Mouse (Mus musculus) MEL (cell line): ENCODE measurements around the gene Nxnl1. TPM values are rescaled to one million over a fixed set of nuclear protein-coding genes. Genes with fewer than 3 reads are reported as not detected.

Source experiments
- DNase-seq: peaks from one replicate; pipeline ENCODE4 v3.0.0; 2011; ENCODE audit warnings: low read depth, low spot score
- H3K27ac ChIP-seq: 2 replicates; pipeline ENCODE4 v1.5.1; 2012; ENCODE audit warnings: low read depth, mild to moderate bottlenecking, control low read depth, low read length, moderate library complexity; ENCODE audit not compliant: control insufficient read depth
- H3K27me3 ChIP-seq, 2 experiments: fragments of 150-350 bp in 1 of 2; sonication (generic) in 1 of 2; 2 replicates each; pipeline ENCODE4 v1.6.1; 2012; ENCODE audit warnings: low read length in 2 of 2, mild to moderate bottlenecking in 2 of 2, improper control_type of control experiment in 1 of 2, moderate library complexity in 1 of 2; ENCODE audit not compliant: insufficient read depth in 2 of 2, control insufficient read depth in 1 of 2
- H3K36me3 ChIP-seq, 2 experiments: 2 replicates each; pipeline ENCODE4 v1.6.1; 2012 to 2014; ENCODE audit warnings: low read length in 2 of 2, improper control_type of control experiment in 1 of 2, inconsistent platforms in 1 of 2, mild to moderate bottlenecking in 1 of 2; ENCODE audit not compliant: insufficient read depth in 2 of 2, control insufficient read depth in 1 of 2
- H3K4me1 ChIP-seq, 2 experiments: fragments of 150-350 bp in 1 of 2; sonication (generic) in 1 of 2; 2 replicates each; pipeline ENCODE4 v1.6.1; 2012; ENCODE audit warnings: low read length in 2 of 2, improper control_type of control experiment in 1 of 2, mild to moderate bottlenecking in 1 of 2; ENCODE audit not compliant: insufficient read depth in 2 of 2, control insufficient read depth in 1 of 2
- H3K4me3 ChIP-seq, 2 experiments: fragments of 150-350 bp in 1 of 2; sonication (generic) in 1 of 2; 2 replicates each; pipeline ENCODE4 v1.5.1; 2012; ENCODE audit warnings: low read depth in 2 of 2, low read length in 2 of 2, mild to moderate bottlenecking in 2 of 2, moderate library complexity in 2 of 2, control low read depth in 1 of 2, improper control_type of control experiment in 1 of 2; ENCODE audit not compliant: control insufficient read depth in 1 of 2, insufficient read depth in 1 of 2
- H3K79me2 ChIP-seq: 2 replicates; pipeline ENCODE4 v1.6.1; 2012; ENCODE audit warnings: mild to moderate bottlenecking, low read length, moderate library complexity; ENCODE audit not compliant: control insufficient read depth, poor library complexity, insufficient read depth
- H3K9ac ChIP-seq: 2 replicates; pipeline ENCODE4 v1.6.1; 2012; ENCODE audit warnings: low read depth, mild to moderate bottlenecking, control low read depth, low read length, moderate library complexity; ENCODE audit not compliant: control insufficient read depth, poor library complexity, severe bottlenecking
- H3K9me3 ChIP-seq: fragments of 150-350 bp; sonication (generic); replicated peaks from 2 replicates; pipeline ENCODE4 v1.6.1; 2012; ENCODE audit warnings: mild to moderate bottlenecking, low read length, improper control_type of control experiment, moderate library complexity; ENCODE audit not compliant: insufficient read depth
- BHLHE40 ChIP-seq: IDR thresholded peaks from 2 replicates; pipeline ENCODE4 v1.6.1; 2012; ENCODE audit warnings: low read depth, mild to moderate bottlenecking, inconsistent platforms, low read length, improper control_type of control experiment, borderline replicate concordance
- CHD2 ChIP-seq: IDR thresholded peaks from 2 replicates; pipeline ENCODE4 v1.6.1; 2011; ENCODE audit warnings: low read length, improper control_type of control experiment
- EP300 ChIP-seq, 2 experiments: IDR thresholded peaks; 2 replicates each; pipeline ENCODE4 v1.6.1; 2011; ENCODE audit warnings: improper control_type of control experiment in 2 of 2, low read length in 2 of 2, low read depth in 1 of 2, mild to moderate bottlenecking in 1 of 2
- ETS1 ChIP-seq: IDR thresholded peaks from 2 replicates; pipeline ENCODE4 v1.6.1; 2012; ENCODE audit warnings: low read depth, mild to moderate bottlenecking, inconsistent platforms, low read length, improper control_type of control experiment, moderate library complexity
- GABPA ChIP-seq: IDR thresholded peaks from 2 replicates; pipeline ENCODE4 v1.6.1; 2012; ENCODE audit warnings: low read depth, mild to moderate bottlenecking, inconsistent platforms, low read length, improper control_type of control experiment, moderate library complexity
- GATA1 ChIP-seq: IDR thresholded peaks from 2 replicates; pipeline ENCODE4 v1.6.1; 2011; ENCODE audit warnings: low read depth, low read length, improper control_type of control experiment
- HCFC1 ChIP-seq: IDR thresholded peaks from 2 replicates; pipeline ENCODE4 v1.6.1; 2012; ENCODE audit warnings: low read depth, mild to moderate bottlenecking, inconsistent platforms, low read length, improper control_type of control experiment, moderate library complexity
- MEF2A ChIP-seq: IDR thresholded peaks from 2 replicates; pipeline ENCODE4 v1.6.1; 2014; ENCODE audit warnings: low read depth, mild to moderate bottlenecking, inconsistent platforms, low read length, improper control_type of control experiment; ENCODE audit not compliant: poor library complexity, insufficient replicate concordance, severe bottlenecking; ENCODE audit errors: extremely low read depth
- MYB ChIP-seq: IDR thresholded peaks from 2 replicates; pipeline ENCODE4 v1.6.1; 2011; ENCODE audit warnings: mild to moderate bottlenecking, low read depth, low read length, improper control_type of control experiment
- MYC ChIP-seq: IDR thresholded peaks from 2 replicates; pipeline ENCODE4 v1.6.1; 2011; ENCODE audit warnings: low read depth, mild to moderate bottlenecking, low read length, improper control_type of control experiment, moderate library complexity
- NRF1 ChIP-seq: IDR thresholded peaks from 2 replicates; pipeline ENCODE4 v1.6.1; 2014; ENCODE audit warnings: low read depth, mild to moderate bottlenecking, inconsistent platforms, low read length, improper control_type of control experiment, moderate library complexity; ENCODE audit not compliant: poor library complexity, insufficient read depth, severe bottlenecking
- POLR2AphosphoS2 ChIP-seq: IDR thresholded peaks from 2 replicates; pipeline ENCODE4 v1.6.1; 2011; ENCODE audit warnings: low read length, improper control_type of control experiment
- SIN3A ChIP-seq: IDR thresholded peaks from 2 replicates; pipeline ENCODE4 v1.6.1; 2012; ENCODE audit warnings: low read length, improper control_type of control experiment, inconsistent platforms
- TBP ChIP-seq: IDR thresholded peaks from 2 replicates; pipeline ENCODE4 v1.8.0; 2011; ENCODE audit warnings: low read depth, low read length, improper control_type of control experiment
- USF1 ChIP-seq: IDR thresholded peaks from 2 replicates; pipeline ENCODE4 v1.6.1; 2014; ENCODE audit warnings: low read depth, mild to moderate bottlenecking, inconsistent platforms, low read length, improper control_type of control experiment, moderate library complexity
- USF2 ChIP-seq, 2 experiments: IDR thresholded peaks; 2 replicates each; pipeline ENCODE4 v1.6.1; 2011 to 2012; ENCODE audit warnings: improper control_type of control experiment in 2 of 2, low read length in 2 of 2, borderline replicate concordance in 1 of 2, inconsistent platforms in 1 of 2, low read depth in 1 of 2, mild to moderate bottlenecking in 1 of 2; ENCODE audit not compliant: insufficient read depth in 1 of 2
- ZNF384 ChIP-seq: IDR thresholded peaks from 2 replicates; pipeline ENCODE4 v1.6.1; 2012; ENCODE audit warnings: low read depth, mild to moderate bottlenecking, inconsistent platforms, low read length, improper control_type of control experiment
- polyA plus RNA-seq, 2 experiments: library from polyadenylated mRNA; stranded (reverse) in 1 of 2; unstranded in 1 of 2; fragments of >175 nt in 1 of 2; fragments of >200 nt in 1 of 2; gene quantifications; 2 replicates each; pipeline versions ENCODE4 v1.2.1 to v1.2.4; 2012; ENCODE audit warnings: low replicate concordance in 2 of 2, low read depth in 1 of 2; ENCODE audit not compliant: insufficient read length in 2 of 2, insufficient read depth in 1 of 2, missing spikeins in 1 of 2
- total RNA-seq: library from RNA; depleted of rRNA; stranded (reverse); fragments of 300-350 nt; gene quantifications from 2 replicates; pipeline ENCODE4 v1.2.3, GENCODE M21; 2012

Nxnl1 gene
- total and polyA plus RNA-seq, 3 experiments, result 0.04 to 1.2 TPM; not detected in 1

DNA sequence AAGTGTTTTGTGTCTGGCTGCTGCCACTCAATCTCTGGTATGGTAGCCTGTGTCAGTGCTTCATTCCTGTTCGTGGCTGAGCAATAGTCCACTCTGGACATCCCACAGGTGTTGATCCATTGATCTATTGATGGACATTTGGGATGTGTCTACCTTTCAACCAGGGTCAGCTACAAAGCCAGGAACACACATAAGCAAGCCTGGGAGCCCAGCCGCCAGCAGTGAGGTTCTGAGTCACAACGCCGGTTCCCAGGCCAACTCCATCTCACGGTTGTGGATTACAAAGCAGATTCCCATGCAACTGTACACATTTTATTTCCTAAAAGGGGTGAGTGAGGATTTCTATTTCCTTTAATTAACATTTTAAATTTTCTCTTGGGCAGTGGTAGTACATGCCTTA lies 5.6 kb downstream of the Nxnl1 start:
- H3K79me2 ChIP-seq, result no peaks in the 10 kb centered on the region
- no peaks in the 10 kb centered on the region for H3K27me3 ChIP-seq
- H3K27ac ChIP-seq, result no peak overlapping the region

DNA sequence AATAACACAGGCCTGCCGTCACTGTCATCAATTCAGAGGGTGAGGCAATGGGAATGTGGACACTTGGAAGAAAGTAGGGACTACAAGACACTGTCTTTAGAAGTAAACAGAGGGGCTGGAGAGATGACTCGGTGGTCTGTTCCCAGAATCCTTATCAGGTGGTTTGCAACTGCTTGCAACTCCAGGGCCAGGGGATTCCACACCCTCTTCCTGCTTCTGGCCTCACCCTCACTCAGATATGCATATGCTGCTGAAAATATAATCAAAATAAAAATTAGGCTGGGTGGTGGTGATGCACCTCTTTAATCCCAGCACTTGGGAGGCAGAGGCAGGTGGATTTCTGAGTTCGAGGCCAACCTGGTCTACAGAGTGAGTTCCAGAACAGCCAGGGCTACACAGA lies 6.3 kb downstream of the Nxnl1 start:
- peaks cover 0 to 8% of the 10 kb centered on the region in 2 experiments; a peak in 2 of 4 replicates for H3K36me3 ChIP-seq
- H3K4me3 ChIP-seq, result no peak overlapping the region; a peak in 1 of 4 replicates
- H3K9ac ChIP-seq, result no peak overlapping the region
- H3K4me1 ChIP-seq, result peaks cover 4 to 15% of the 10 kb centered on the region in 2 experiments; a peak in 3 of 4 replicates
- H3K27me3 ChIP-seq, result no peaks in the 10 kb centered on the region
- TF ChIP-seq USF1, result no peak
- no peak for TF ChIP-seq EP300 (IDR thresholded peaks at IDR 0.05; ENCODE audit: low read depth in 1 of 2, low read length in 2 of 2)
- no peak for TF ChIP-seq NRF1
- TF ChIP-seq BHLHE40, result no peak
- no peak for TF ChIP-seq HCFC1
- no peak for TF ChIP-seq ETS1
- H3K27ac ChIP-seq, result no peak overlapping the region
- DNase-seq, result peak; percentile 34
- no peaks in the 10 kb centered on the region for H3K79me2 ChIP-seq
- no peaks in the 10 kb centered on the region for H3K9me3 ChIP-seq

More for the DNA sequence above, 5.6 kb downstream of the Nxnl1 start:
- Histone ChIP-seq H3K9me3 (no peaks in the 10 kb centered on the region), H3K36me3 (peaks cover 0 to 7% of the 10 kb centered on the region in 2 experiments; a peak in 2 of 4 replicates), H3K4me3 (no peak overlapping the region), H3K9ac (no peak overlapping the region), H3K4me1 (peaks cover 4 to 11% of the 10 kb centered on the region in 2 experiments; a peak in 3 of 4 replicates)
- TF ChIP-seq USF1 (no peak), USF2 (IDR thresholded peaks at IDR 0.05; ENCODE audit: borderline replicate concordance in 1 of 2, insufficient read depth in 1 of 2, low read depth in 1 of 2, low read length in 2 of 2) (no peak), GATA1 (no peak), CHD2 (no peak), MEF2A (no peak), TBP (no peak), GABPA (no peak), MYB (no peak), SIN3A (no peak), POLR2AphosphoS2 (no peak), MYC (no peak), ZNF384 (no peak), BHLHE40 (no peak)
- DNase-seq, result no peak
